Mouse (Mus musculus) c-Kit-positive CD71-positive TER-119-positive erythroid progenitor cells, embryonic 14.5 days (primary cell): ENCODE measurements around the gene Flnb.

Experiments
- DNase-seq: peaks from one replicate; pipeline ENCODE4 v3.0.0-alpha.2; 2013; ENCODE audit warnings: low spot score

Flnb gene

DNA sequence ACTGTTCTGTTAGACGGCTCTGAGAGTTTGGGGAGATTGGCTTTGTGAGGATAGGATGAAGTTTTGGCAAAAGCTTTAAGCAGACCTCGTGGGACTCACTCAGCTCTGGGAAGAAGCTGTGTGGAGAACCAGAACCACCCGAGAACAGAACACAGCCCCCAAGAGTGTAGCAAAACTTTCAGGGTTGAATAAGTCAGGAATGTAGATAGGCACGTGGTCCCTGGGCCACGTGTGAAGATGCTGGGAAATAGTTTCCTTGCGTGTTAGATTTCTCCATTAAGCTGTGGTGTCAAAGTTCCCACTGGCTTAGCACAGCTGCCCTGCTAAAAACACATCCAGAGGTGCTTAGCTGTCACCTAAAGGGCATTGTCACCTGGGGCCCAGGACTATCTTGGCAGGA is 174.4 kb downstream of the Flnb start:
- DNase-seq: no peak

- no peak for DNase-seq
These were observed 176.6 kb downstream of the Flnb start, which contains the start of gene Dnase1l3 for GRCm38 (mm10) chr14:7994271-7994767. TSS of gene Dnase1l3 (minus strand) at chr14:7994573.

- peak; percentile 70 for DNase-seq
These were observed 179.5 kb downstream of the Flnb start for GRCm38 (mm10) chr14:7997255-7997696.

GRCm38 (mm10) chr14:7999030-7999429 is 181.3 kb downstream of the Flnb start:
- no peak for DNase-seq

DNA sequence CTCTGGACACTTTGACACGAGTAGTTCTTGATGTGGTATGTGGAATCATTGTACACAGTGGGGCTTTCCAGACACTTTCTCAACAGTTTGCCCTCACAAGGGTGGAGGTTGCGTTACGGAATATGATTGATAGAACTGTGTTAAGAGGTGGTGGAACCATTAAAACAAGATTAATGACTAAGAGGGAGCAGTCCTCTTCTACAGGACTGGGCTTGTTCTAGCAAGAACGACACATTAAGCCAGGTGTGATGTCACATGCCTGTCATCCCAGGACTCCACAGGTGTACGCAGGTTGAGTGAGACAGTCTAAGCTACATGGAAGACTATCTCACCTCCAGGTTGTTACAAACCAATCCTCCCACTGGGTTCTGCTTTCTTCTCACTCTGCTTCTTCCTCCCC is 181.7 kb downstream of the Flnb start:
- DNase-seq: no peak

GRCm38 (mm10) chr14:8000247-8000646 is 182.5 kb downstream of the Flnb start:
- no peak for DNase-seq
